Mouse (Mus musculus) midbrain, embryonic 16.5 days (tissue): ENCODE measurements at regions not wholly inside any gene's neighbourhood (a gene's known extent, or its start where the extent isn't known, plus 50 kb on each side); places are given as distances from the start of the nearest gene placed in this dataset.
"Not testable (repeated sequence)": the region's sequence is repeated elsewhere in the genome, so short reads cannot be mapped to it uniquely, and the experiment has no call there.

ENCODE experiments used
- ATAC-seq: fragments of 200-750 bp; cut with Nextera tagmentation; 2 replicates; pipeline ENCODE4 v1.8.0; 2017; ENCODE audit warnings: moderate TSS enrichment
- H3K27ac ChIP-seq: fragments of 300-500 bp; sonication (generic); 2 replicates; pipeline ENCODE4 v1.5.1; 2014; ENCODE audit warnings: mild to moderate bottlenecking, low read length, mixed read lengths
- H3K27me3 ChIP-seq: fragments of 300-500 bp; sonication (generic); 2 replicates; pipeline ENCODE4 v1.6.1; 2014; ENCODE audit warnings: low read depth, low read length, mixed read lengths; ENCODE audit not compliant: control insufficient read depth, insufficient read depth
- H3K36me3 ChIP-seq: fragments of 300-500 bp; sonication (generic); 2 replicates; pipeline ENCODE4 v1.6.1; 2014; ENCODE audit warnings: mild to moderate bottlenecking, low read length, moderate library complexity, mixed read lengths; ENCODE audit not compliant: control insufficient read depth, insufficient read depth
- H3K4me1 ChIP-seq: fragments of 300-500 bp; sonication (generic); 2 replicates; pipeline ENCODE4 v1.6.1; 2014; ENCODE audit warnings: mild to moderate bottlenecking, low read length, mixed read lengths; ENCODE audit not compliant: control insufficient read depth, insufficient read depth
- H3K4me2 ChIP-seq: fragments of 300-500 bp; sonication (generic); 2 replicates; pipeline ENCODE4 v1.6.1; 2014; ENCODE audit warnings: mild to moderate bottlenecking, low read length, mixed read lengths
- H3K4me3 ChIP-seq: fragments of 300-500 bp; sonication (generic); 2 replicates; pipeline ENCODE4 v1.5.1; 2014; ENCODE audit warnings: low read depth, mild to moderate bottlenecking, low read length, moderate library complexity, mixed read lengths
- H3K9ac ChIP-seq: fragments of 300-500 bp; sonication (generic); 2 replicates; pipeline ENCODE4 v1.6.1; 2014; ENCODE audit warnings: low read depth, low read length, mixed read lengths
- H3K9me3 ChIP-seq: fragments of 300-500 bp; sonication (generic); replicated peaks from 2 replicates; pipeline ENCODE4 v1.6.1; 2014; ENCODE audit warnings: mild to moderate bottlenecking, low read length, mixed read lengths; ENCODE audit not compliant: control insufficient read depth, poor library complexity, severe bottlenecking
- WGBS: fragments of 180-500 bp; shearing (Covaris S2); extraction: QIAGEN DNeasy Blood & Tissue Kit; methylation state at CpG from one replicate; pipeline ENCODE4 v1.1.7; 2014; 5-methylcytosine and 5-hydroxymethylcytosine counted together

DNA sequence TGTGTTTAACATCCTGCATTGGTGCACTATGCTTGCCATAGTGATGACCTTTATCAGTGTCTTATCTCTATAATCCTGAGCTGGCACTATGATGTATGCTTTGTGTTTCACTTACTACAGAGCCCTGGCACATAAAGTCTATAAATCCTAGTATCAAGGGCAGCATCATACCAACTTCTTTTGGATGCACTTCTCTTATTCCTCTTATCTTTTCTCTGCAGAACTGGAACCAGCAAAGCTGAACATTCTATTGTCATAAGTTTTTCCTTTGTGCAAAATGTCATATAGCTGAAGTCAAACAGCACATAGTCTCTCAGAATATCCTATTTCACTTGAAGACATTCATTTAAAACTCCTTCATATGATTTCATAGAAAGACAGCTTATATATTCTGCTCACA lies 563.3 kb upstream of the Foxg1 start:
- ATAC-seq, result no peak
- Histone ChIP-seq H3K4me1 (no peaks in the 10 kb centered on the region), H3K4me3 (no peak overlapping the region), H3K9me3 (no peaks in the 10 kb centered on the region), H3K27me3 (no peaks in the 10 kb centered on the region), H3K9ac (no peak overlapping the region), H3K4me2 (no peak overlapping the region), H3K36me3 (no peaks in the 10 kb centered on the region), H3K27ac (no peak overlapping the region)

- Histone ChIP-seq H3K4me3 (no peak overlapping the region), H3K4me1 (no peaks in the 10 kb centered on the region), H3K27me3 (no peaks in the 10 kb centered on the region), H3K9me3 (no peaks in the 10 kb centered on the region), H3K27ac (no peak overlapping the region), H3K4me2 (no peak overlapping the region), H3K36me3 (no peaks in the 10 kb centered on the region), H3K9ac (no peak overlapping the region)
- no peak for ATAC-seq
These were observed 562.3 kb upstream of the Foxg1 start for GRCm38 (mm10) chr12:48820206-48820605.

GRCm38 (mm10) chr12:48826300-48826699 lies 556.2 kb upstream of the Foxg1 start:
- Histone ChIP-seq H3K4me2 (no peak overlapping the region), H3K4me1 (no peaks in the 10 kb centered on the region), H3K27me3 (no peaks in the 10 kb centered on the region), H3K27ac (no peak overlapping the region), H3K9me3 (no peaks in the 10 kb centered on the region), H3K36me3 (no peaks in the 10 kb centered on the region), H3K9ac (no peak overlapping the region), H3K4me3 (no peak overlapping the region)
- no peak for ATAC-seq
- 73% methylated on average over 6 of the region's 6 CpGs for WGBS

DNA sequence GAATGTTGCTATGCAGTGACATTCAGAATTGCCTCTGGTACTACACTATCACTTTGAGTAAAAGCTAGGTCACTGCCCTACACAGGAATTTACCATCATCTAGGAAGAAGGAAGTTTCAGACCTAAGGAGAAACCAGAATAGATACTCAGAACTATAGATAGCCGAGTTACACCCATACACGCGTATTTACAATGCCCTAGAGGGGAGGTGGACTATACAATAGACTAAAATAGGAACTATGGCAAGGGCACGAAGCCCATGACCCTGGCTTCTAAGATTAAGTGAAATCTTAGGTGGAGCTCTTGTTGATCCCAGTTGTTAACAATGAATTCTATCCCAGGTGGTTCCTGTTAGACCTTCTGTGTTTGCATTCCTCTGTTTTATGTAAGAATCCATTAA lies 529.1 kb upstream of the Foxg1 start:
- 85% methylated on average over 4 of the region's 4 CpGs for WGBS
- not testable (repeated sequence) for H3K4me2 ChIP-seq, H3K27ac ChIP-seq, ATAC-seq, H3K36me3 ChIP-seq, H3K4me3 ChIP-seq, H3K27me3 ChIP-seq, H3K9me3 ChIP-seq, H3K9ac ChIP-seq, H3K4me1 ChIP-seq

DNA sequence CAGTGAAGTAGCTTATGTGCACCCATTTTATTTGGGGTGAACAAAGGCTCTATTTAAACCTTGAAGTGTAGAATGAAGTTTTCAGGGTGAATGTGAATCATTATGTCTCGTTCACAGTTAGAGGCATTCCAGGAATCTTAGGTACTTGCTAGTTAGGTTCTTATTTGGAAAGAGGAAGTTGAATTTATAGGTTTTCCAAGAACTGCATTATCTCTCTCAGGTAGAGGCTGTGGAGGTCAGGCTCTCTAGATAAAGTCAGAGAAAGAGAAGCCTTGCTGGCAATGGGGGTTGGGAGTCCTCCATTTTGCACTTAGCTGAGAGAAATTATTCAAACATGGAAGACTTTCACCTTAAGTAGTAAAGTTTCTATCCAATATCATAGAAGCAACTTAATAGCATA lies 528.4 kb upstream of the Foxg1 start:
- no peak for ATAC-seq
- H3K9me3 ChIP-seq, result no peaks in the 10 kb centered on the region
- 88% methylated on average over 1 of the region's 1 CpGs for WGBS
- no peak overlapping the region for H3K4me3 ChIP-seq
- H3K27ac ChIP-seq, result no peak overlapping the region
- no peaks in the 10 kb centered on the region for H3K4me1 ChIP-seq
- no peak overlapping the region for H3K9ac ChIP-seq
- H3K4me2 ChIP-seq, result no peak overlapping the region
- H3K27me3 ChIP-seq, result no peaks in the 10 kb centered on the region
- H3K36me3 ChIP-seq, result no peaks in the 10 kb centered on the region

- ATAC-seq, result peak; percentile 51
- Histone ChIP-seq H3K4me3 (no peak overlapping the region), H3K9me3 (peaks cover 4% of the 10 kb centered on the region; the same call in 1 of the 2 replicates), H3K4me2 (no peak overlapping the region), H3K27me3 (no peaks in the 10 kb centered on the region), H3K4me1 (no peaks in the 10 kb centered on the region), H3K36me3 (no peaks in the 10 kb centered on the region), H3K9ac (no peak overlapping the region), H3K27ac (no peak overlapping the region)
- WGBS, result 39% methylated on average over 8 of the region's 8 CpGs
These were observed 504.0 kb upstream of the Foxg1 start for GRCm38 (mm10) chr12:48878244-48879031.
